Mouse (Mus musculus) adipocyte (in vitro differentiated cells): ENCODE results near the gene Aoah.
A peak's percentile ranks its signal among the peaks of the same experiment; 100 is the strongest.

Experiments used
- DNase-seq: peaks from one replicate; pipeline ENCODE4 v3.0.0-alpha.2; 2016; ENCODE audit warnings: low spot score

The Aoah gene

GRCm38 (mm10) chr13:20916698-20917511 is 123.0 kb downstream of the Aoah start:
- DNase-seq = no peak

- no peak for DNase-seq
Measured at GRCm38 (mm10) chr13:20920401-20920800, 126.5 kb downstream of the Aoah start.

GRCm38 (mm10) chr13:20936016-20936415 is 142.1 kb downstream of the Aoah start:
- no peak for DNase-seq

DNA sequence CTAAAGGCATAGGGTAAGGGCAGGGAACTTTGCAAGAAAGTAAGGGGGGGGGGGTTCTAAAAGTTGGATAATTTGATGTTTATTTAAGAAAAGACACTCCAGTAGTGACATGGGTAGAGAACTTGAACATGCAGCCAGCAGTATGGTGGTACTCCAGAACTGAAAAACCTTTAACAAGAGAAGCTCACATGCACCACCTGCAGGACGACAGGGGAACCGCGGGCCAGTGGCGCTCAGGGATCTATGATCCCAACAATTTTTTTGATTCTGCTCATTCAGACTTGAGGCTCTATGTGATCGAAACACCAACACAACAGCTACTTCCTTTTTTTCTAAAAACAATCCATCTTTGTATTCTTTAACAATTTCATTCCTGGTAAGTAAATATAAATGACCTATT is 143.5 kb downstream of the Aoah start:
- peak; percentile 31 for DNase-seq

DNA sequence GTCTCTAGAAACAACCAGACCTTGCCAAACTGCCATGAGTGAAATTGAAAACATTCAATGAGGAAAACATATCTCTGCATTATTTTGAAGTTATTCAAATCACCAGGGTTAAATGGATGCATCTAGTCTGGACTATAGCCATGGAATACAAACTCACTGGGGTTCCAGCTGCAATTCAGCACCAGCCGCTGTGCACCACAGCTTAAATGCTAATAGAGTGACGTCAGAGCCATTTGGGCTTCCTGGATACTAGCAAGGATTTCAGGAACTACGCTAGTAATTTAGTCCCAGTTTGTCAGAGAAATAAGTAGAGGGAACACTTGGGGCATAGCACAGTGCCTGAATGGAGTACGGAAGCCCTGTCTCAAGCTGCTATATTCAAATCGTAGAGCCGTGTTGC is 145.2 kb downstream of the Aoah start:
- no peak for DNase-seq

DNA sequence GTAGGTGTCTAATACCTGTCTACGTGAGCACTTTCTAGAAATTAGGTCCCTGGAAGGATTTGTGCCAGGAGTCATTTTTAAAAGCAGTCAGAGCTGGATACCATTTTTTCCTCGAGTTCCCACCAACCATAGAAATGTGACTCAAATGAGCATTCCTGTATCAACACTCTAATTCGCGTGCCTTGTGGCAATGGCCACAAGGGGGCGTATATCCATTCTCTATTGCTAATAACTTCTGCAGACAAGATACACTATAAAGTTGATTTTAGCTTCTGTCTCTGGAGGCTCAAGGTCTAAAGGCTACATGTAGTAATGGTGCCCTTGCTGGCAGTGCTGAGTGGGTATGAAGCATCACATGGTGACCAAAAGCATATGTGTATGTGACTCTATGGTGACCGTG is 146.5 kb downstream of the Aoah start:
- DNase-seq = no peak

DNA sequence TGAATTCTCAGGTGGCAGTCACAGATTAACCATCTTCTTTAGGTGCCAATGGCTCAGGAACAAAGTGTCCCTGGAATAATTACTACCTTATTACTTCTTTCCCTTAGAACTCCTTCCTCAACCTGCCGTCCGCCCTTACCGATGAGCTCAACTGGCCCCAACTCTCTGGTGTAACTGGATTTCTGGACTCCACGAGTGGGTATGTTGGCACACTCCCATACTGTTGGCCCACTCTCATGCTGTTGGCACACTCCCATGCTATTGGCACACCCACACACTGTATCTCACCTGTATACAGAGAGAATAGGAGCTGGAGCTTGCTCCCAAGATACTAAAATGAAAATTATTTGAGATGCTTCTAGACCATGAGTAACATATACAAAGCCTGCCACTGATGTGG is 147.8 kb downstream of the Aoah start:
- no peak for DNase-seq

- DNase-seq = no peak
Measured at GRCm38 (mm10) chr13:20963086-20963485, 169.2 kb downstream of the Aoah start.

- no peak for DNase-seq
Measured at GRCm38 (mm10) chr13:20981234-20982230, 187.6 kb downstream of the Aoah start.

- DNase-seq = no peak
Measured at GRCm38 (mm10) chr13:20985510-20985909, 191.6 kb downstream of the Aoah start.

DNA sequence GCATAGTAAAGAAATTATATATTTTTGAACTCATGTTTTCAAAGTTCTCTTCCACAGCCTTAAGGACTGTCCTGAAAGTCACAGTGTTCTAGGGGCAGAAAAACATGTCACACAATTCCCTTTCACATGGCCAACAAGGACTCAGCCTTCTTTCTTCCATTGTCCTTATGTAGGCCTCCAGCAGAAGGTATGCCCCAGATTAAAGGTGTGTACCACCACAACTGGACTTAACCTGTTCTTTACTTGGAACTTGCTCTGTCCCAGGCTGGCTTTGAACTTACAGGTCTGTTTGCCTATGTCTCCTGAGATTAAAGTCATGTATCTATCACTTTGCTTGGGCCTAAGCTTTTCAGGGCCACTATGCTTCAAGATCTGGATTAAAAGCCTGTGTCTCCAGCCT is 192.0 kb downstream of the Aoah start:
- no peak for DNase-seq

DNA sequence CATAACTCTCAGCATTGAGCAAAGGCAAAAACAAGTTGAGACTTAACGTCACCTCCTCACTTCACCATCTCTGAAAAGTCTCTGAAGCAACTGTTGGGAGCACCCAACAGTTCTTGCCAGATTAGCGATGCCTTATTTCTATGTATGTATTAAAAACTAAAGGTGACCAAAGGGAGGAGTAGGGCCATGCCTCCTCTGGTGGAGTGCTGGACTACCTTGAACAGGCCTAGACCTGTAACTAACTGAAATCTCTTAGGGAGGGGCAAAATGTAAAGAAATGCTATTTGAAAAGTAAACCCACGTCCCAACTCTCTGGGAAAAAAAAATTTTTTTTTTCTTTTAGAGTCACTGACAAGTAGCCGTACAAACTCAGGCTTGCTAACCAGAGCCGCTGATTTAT is 211.3 kb downstream of the Aoah start:
- DNase-seq = no peak

GRCm38 (mm10) chr13:21005642-21006320 is 211.9 kb downstream of the Aoah start:
- DNase-seq = no peak

DNA sequence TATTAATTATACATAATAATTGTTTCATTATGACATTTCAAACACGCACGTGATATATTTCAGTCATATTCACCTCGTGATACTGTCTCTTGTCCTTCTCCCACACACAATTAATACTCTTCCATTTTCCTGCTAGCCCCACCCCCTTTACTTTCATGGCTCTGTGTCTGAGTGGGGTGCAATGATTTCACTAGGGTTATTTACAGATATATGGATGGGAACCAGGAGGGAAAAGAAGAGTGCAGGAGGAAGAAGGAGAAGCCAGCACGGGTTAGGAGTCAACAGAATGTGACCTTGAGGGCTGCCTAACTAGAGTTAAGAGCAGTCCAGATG is 212.4 kb downstream of the Aoah start:
- no peak for DNase-seq

DNA sequence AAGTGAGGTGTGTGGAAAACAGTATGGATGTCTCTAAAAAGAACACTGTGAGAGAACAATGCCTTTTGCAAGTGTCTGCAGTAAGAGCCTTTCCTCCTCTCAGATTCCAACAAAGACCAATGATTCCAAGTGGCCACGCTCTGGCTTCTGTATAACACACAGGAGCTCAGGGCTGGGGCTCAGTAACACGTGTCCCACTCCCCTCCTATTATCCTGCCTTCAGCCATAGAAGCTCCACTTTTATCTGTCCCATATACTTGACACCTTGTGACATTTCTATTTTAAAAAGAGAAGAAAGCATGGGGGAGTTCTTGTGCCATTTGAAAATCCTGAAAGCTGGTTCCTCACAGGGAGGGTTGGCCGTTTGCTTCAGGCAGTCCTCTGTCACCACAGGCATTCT is 219.7 kb downstream of the Aoah start:
- DNase-seq = no peak

DNA sequence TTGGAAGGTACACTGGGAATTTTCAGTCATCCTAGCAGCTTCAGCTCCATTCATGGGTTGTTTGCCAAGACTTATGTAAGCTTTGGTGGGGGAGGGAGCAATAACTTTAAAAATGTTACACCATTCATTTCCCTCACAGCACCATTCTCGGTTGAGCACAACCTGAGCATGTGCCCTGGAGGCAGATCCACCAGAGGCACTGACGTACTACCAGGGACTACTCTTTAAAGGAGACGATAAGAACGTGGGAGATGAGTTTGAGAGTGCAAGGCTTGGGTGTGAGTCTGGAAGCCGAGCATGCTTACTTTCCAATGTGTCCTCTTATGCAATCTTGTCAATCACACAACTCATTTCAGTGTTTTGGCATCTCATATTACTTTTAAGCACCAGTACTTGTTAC is 230.9 kb downstream of the Aoah start:
- no peak for DNase-seq

DNA sequence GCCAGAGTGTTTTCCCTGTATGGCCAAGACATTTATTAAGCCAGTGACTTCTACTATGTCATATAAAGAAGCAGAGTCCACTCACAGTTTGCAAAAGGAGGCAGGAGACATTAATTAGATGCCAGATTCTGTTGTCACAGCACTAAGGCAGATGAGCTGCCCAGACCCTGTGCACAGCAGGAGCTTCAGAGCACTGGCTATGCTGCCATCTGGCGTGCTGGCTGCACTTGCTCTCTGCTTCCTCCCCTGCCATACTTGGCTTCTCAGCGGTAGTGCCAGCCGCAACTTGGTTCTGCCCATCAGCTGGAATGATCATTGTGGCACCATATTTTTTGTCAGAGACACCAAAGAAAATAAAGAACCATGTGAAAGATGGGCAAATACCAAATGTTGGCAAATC is 239.3 kb downstream of the Aoah start:
- no peak for DNase-seq

GRCm38 (mm10) chr13:21035011-21035410 is 241.1 kb downstream of the Aoah start:
- no peak for DNase-seq

GRCm38 (mm10) chr13:21035981-21036380 is 242.1 kb downstream of the Aoah start:
- DNase-seq = no peak

GRCm38 (mm10) chr13:21040589-21041199 is 246.8 kb downstream of the Aoah start:
- no peak for DNase-seq

- peak; percentile 8 for DNase-seq
Measured at GRCm38 (mm10) chr13:21050118-21050517, 256.2 kb downstream of the Aoah start.

GRCm38 (mm10) chr13:21066021-21066420 is 272.1 kb downstream of the Aoah start:
- no peak for DNase-seq
